Mouse (Mus musculus) kidney, postnatal 4 days (tissue): ENCODE data around the gene E330009J07Rik.

ENCODE experiments used
- DNase-seq, 2 experiments: peaks; one replicate each; pipeline ENCODE4 v3.0.0; 2021; ENCODE audit warnings: mixed read lengths in 2 of 2

E330009J07Rik gene

DNA sequence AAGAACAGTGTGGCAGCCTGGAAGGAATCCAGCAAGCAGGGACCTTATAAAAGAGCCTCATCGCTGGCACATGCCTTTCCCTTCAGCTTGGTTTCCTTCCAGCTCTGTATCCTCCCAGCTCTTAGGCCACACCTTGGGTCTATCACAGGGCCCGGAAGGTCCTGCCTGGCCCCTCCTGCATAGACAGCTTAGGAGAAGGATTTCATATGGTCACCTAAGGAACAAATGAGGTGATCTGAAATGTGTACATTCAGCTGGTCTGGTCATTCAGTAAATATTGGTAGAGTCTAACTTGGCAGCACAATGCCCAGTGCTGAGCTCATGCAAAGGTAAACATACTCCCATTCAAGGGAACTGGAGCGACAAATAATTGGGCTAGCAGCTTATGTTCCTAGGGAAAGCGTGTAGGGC is 6.4 kb downstream of the E330009J07Rik start:
- DNase-seq, result no peak

DNA sequence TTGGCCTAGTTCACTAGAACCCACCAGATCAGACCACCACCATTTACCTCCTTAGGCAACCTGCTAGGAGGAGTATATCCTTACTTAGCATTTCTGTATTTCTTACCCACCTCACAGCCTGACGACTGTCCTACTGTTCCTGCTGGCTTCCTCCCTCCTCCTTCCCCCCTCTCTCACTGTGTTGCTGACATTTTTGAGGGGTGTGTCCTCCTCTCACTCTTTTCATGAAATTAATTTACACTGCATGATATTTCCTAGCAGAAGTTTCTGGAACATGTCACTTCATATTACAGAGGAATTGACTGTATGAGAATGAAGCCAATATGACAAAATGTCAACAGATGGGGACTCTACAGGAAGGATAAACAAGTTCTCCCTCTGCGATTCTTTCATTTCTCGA is 7.2 kb downstream of the E330009J07Rik start:
- DNase-seq, result no peak

DNA sequence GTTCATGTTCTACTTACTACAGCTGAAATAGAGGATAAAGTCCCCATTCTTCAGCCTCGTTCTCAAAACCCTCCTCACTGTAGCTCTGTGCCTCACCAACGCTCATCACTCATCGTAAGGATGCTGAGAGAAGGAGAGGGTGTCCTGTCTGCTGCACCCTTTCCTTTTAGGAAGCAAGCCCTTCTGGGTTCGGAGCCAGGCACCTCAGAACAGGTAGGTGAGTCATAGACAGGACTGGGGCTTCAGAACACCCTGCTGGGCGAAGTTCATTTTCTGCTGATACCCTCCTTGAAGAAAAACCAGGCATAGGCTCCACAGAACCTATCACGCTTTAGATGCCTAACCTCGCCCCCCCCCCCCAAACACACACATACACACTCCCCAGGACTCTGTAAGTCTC is 8.5 kb downstream of the E330009J07Rik start:
- no peak for DNase-seq

DNA sequence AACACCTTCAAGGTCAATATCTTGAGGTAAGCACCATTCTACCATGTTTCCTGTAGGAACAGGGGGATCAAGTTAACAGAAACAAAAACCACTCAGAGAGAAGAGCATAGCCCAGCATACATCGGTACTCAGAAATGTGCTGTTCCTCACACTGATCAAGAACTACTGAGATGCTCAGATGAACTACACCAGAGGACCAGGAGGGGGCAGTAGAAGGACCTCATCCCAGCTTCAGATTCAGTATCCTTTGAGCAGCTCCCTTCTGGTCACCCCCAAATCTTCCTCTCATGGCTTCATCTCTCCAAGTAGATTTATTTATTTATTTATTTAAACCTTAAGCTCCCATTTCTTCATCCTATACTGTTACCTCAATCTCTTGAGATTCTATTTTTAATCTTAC is 12.2 kb downstream of the E330009J07Rik start:
- DNase-seq, result peak; percentile 50 to 61

DNA sequence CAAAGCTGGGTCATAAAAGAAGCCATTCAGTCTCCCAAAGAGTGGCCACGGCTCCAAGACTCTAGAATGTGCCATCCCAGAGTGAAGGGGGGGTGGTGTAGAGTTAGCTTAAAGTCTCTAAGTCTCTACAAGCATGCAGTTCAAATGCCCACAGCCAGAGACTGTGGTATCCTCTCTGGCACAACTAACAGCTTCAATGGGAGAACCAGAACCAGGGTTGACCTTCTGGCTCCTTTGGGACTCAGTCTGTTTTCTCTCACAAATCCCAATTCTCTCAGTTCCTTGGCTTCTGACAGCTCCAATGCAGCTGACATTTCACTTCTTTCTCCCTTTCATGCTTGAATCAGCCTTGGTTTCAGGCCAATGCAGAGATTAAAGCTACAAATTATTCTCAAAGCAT is 12.9 kb downstream of the E330009J07Rik start:
- DNase-seq, result no peak

DNA sequence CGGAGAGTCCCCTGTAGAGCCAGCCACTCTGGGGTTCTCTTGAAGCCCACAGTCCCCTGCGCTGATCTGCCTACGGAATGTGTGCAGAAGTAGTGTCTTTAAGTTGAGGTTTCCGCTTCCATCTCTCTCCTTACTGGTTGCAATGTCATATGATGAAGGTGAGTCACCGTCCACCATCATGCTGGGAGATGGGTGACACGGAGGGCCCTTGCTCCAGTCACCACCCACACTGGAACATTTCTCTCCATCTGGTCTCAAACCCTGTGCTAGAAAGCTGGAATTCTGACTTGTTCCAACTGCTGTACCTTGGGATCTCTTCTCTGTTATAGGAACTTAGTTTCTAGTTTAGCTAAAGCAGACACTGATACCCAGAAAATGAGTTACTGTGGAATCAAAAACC is 14.8 kb downstream of the E330009J07Rik start:
- no peak for DNase-seq

DNA sequence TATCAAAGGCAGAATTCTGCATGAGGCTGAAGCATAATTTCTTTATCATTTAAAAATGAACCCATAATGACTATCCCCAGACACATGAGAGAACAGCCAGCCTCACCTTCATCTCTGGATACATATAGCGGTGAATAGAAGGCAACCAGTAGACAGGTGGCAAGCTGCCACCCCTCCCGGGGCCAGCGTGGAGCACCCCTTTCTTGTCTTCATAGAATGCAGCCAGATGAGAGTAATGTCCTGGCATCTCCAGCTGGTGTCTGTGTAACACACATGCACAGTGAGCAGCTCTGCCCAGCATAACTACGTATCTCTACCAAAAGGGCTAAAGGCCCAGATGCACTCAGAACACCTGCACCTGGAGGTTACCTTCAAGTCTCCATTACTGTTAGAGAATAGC is 17.5 kb downstream of the E330009J07Rik start:
- no peak for DNase-seq

DNA sequence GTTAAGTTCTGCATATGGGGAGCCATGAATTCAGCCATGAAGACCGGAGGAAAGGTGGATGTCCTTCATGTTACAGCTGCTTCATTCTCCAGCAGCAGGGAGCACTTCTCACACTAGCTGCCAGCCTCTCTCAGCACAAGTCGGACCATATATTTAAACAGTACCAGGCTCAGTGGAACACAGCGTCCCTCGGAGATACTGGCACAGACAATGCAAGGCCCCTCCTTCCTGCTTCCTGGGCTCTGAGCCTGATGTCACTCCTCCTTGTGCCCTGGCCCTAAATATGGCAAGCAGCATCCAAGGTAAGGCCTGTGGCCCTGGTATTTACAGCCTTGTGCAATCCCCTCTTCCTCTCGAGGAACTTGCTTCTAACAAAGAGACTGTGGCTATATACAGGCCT is 20.1 kb downstream of the E330009J07Rik start:
- no peak for DNase-seq

DNA sequence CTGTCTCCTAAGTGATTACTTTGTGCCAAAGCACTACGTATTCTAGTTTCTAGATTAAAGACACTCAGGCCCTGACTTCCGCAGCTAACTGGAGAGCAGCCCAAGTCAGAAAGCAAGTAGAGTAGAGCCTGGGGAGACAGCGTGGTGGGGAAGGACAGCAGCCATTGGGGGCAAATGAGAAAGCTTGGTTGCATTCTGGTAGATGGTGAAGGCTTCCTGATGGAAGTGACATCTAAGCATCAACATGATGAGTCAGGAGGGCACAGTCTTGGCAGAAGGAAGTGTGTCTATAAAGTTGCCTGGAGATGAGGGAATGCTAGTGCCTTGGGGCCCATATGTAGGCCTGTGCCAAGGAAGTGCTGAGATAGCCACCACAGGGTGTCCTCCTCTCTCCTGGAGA is 22.4 kb downstream of the E330009J07Rik start:
- DNase-seq, result no peak

DNA sequence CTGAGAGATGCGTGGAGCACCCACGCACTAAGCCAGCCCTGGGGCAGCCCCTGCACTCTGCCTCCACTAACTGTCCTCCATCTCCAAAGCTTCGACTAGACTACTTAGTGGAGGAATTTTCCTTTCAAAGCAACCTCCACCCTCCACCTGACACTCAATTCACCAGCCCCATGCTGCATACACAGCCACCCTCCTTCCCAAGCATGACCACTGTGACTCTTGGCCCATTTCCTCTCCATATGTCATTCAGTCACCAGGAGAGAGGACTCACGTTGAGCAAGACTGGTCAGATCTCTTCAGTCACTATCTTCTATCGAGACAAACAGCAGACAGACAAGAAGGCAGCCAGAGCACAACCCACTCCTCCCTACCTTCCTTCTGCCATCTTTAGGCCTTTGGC is 22.9 kb downstream of the E330009J07Rik start:
- DNase-seq, result no peak

DNA sequence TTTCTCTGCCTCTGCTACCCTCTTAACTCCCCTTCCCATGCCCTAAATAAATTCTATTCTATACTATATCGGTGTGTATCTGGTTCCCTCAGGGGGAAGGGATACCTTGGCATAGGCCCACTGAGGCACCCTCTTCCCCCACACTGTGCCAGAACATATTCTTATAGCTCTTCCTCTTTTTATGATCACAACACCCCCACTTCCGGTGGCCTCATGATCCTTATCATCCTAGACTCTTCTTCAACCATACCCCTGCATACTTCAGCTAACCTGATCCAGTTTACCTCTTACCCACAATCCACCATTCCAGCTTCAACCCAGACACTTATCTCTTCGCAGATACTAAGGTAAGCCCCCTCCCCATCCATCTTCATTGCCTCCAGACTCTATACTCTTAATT is 24.9 kb downstream of the E330009J07Rik start:
- DNase-seq, result no peak

DNA sequence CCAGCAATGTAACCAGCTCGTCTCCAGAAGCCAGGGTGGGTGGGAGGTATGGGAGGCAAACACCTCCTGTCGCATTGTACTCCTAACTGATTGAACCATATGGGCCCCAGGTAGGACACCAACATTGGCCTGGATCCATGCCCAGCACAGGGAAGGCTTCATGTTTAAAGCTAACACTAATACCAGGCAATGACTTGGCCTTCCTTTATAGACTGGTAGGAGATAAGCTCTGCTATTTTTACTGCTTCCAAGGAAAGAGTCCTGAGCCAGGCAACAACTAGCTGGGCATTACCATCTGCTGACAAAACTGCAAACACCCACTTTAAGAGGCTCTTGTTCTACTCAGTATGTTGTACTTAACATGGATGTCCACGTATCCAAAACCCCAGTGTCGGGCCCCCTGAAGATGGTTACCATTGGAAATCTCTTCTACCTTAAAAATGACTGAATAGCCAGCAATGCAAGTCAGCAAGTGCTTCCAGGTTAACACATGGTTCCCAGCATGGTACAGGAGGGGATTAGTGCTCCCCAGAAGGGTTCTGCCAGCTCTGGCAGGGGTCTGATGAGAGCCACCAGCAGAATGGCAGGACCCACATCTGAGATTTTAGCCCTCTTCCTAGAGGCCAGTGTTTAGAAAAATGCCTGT is 32.2 kb downstream of the E330009J07Rik start:
- no peak for DNase-seq

DNA sequence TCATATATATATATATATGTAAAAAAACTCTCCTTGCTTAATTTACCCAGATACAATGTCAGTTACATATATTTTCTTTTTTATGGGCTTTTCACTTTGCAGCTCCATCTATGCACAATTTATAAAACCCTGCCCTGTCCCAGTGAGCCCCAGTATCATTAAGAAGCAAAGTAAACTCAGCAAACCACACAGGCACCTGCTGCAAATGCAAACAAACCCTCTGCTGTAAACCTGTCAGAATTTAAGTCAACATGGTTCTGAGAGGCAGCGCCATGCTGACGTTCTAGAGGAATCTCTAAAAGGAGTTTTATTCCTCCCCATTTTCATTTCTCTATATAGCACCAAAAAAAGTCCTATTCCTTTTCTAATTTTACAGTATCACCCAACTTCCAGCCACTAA is 33.9 kb downstream of the E330009J07Rik start:
- DNase-seq, result no peak

DNA sequence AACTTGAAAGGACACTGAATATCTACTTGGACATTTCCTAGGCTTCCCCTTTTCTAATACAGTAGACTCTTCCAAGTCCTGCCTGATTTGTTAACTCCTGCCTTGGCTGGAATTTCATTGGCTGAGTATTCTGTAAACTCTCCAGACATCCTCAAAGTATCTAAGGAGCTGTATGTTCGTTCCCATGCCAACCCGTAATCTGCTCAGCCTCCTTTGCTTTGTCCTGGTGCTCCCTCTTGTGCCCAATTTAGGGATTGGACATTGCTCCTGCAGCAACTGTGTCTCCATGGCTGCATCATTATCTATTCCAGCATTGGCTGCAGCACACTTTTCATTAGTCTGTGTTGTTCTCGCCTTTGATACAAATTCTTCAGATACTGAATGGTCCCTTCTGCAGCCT is 42.7 kb downstream of the E330009J07Rik start:
- DNase-seq, result peak; percentile 77 to 80

DNA sequence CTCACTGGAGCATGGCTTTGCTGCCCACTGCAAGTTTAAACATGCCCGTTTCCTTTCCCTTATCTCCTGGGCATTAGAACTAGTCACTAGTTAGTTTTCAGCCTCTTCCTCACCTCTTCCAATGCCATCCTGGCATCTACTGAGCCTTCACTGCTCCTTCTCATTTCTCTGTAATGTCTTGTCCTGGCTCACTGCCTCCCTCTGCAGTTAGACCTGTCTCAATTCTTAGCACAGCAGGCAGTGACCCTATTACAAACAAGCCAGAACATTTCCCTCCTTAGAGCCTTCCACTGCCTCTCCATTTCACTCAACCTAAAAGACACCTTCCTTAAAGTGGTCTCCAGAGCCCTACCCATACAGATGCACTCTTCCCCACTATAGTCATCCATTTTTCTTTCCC is 45.0 kb downstream of the E330009J07Rik start:
- no peak for DNase-seq

DNA sequence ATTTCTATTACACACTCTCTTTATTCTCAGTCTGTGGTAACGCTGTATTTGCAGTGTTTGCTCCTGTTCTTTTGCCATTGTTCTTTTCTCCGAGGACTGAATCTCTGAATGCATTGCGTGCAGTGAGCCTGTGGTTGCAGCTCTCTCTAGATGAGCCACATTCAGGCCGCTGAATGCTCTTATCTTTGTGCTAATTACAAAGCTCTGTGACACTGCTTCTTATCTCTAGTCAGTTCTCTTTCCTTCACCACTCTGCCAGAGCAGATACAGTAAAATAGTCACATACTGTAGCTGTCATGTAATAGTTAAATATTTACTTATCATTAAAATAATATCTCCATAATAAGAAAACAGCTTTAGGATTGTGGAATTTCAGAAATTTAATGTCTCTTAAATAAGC is 47.3 kb downstream of the E330009J07Rik start:
- DNase-seq, result no peak

DNA sequence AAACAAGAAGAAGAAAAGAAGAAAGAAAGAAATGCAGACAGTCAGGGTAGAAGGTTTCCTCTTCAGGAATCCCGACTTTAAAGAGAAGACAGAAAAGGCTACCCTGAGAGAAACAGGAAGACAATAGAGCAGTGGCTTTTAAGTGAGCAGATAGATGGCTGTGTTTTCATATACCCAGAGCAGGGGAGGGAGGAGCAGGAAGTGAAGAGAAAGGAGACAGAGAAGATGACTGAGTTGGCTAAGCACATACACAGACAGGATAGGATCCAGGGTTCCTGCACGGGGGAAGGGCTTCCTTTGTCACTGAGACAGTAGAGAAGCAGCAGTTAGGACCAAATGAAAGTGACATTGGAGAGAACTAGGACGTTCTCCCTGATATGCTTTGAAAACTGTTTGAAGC is 50.3 kb downstream of the E330009J07Rik start:
- DNase-seq, result no peak

DNA sequence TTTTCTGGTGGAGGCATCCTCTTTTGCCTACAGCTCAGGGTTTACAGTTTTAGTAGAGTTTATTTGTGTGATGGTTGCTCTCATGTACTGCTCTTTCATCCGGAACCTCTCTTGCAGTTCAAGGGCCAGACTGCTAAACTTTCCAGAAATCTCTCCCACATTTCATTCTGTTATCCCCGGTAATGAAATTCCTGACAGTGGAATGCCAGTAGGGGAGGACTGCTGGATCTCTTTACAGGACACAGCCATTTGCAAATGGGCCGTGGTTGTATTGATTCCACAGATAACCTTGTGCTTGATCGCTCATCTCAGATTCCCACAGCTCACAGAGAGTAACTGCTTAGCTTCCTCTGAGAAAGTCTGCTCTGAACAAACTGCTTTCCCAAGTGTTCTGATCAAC is 54.0 kb downstream of the E330009J07Rik start:
- no peak for DNase-seq

DNA sequence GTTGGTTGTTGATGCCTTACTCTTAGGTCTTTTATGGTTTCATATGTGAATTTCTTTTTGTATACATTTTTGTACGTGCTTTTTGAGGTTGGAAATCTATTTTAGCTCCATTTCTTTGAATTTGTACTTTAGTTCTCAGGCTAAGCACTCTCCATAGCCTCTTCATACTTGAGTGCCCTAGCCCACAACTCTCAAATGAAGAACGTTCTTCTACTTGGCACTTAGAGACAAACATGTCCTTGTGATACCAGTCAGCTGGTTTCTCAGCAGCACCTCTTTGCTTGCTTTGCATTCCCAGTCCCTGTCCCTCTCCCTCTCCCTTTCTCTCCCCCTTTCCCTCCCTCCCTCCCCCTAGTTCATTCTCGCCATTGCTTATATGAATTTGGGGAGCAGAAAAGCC is 55.8 kb downstream of the E330009J07Rik start:
- no peak for DNase-seq

DNA sequence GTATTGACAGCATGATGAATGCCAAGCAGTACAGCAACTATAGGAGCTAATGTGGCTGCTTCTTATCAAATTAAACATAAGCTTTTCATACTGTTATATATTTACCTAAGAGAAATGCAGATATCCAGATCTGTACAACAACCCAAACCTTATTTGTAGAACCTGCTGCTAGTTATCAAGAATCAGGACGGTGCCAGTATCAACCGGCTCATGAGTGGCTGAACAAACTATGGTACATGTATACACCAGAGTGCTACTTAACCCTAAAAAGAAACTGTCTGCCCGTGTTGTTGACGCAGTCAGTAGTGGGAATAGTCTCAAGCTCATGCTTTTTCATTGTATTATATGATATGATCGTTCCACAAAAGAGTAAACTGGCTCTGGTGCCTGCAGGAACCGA is 64.9 kb downstream of the E330009J07Rik start:
- no peak for DNase-seq

DNA sequence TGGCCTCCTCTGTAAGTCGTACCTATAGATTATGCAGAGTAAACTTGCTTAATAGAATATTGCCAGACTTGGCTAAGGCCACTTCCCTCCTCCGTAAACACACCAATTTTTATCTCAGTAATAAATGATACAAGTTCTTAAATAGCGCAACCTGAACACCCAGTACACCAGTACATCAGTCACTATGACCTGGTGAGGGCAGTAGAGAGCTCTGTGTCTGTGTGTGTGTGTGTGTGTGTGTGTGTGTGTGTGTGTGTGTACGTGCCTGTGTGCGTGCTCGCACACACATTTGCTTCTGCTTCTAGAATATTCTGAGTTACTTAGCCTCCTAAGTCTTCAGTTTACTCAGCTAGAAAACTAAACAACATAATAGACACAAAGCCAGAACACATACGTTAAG is 82.6 kb downstream of the E330009J07Rik start:
- peak in 1 of 2 experiments; percentile 2 for DNase-seq
